Mouse (Mus musculus): ENCODE results near the gene Ctps2. TPM values are rescaled to one million over a fixed set of nuclear protein-coding genes. Genes with fewer than 3 reads are reported as not detected.
"Not testable (repeated sequence)": the region's sequence is repeated elsewhere in the genome, so short reads cannot be mapped to it uniquely, and the experiment has no call there.

Gene Ctps2
- 91.1 and 99.1 TPM in 2 replicates for polyA plus RNA-seq (2015; fragmentation: Nextera tagmentation; extraction: Ambion mirVana)

- no peak for ATAC-seq
- H3K9me3 ChIP-seq (ENCODE audit: control insufficient read depth, low read length): no peaks in the 10 kb centered on the region
- peak within 1 kb of the TSS; percentile 80 for H3K27ac ChIP-seq (ENCODE audit: low read depth, low read length)
- peak within 1 kb of the TSS; percentile 63 for H3K4me3 ChIP-seq (ENCODE audit: low read length)
- H3K36me3 ChIP-seq (ENCODE audit: control insufficient read depth, insufficient read depth, low read length): no peaks in the 10 kb centered on the region
- no peaks in the 10 kb centered on the region for H3K27me3 ChIP-seq (replicated peaks; ENCODE audit: control insufficient read depth, insufficient read depth, low read length)
- 35% methylated on average over 4 of the region's 4 CpGs for WGBS
- no peaks in the 10 kb centered on the region for H3K4me1 ChIP-seq (ENCODE audit: control insufficient read depth, insufficient read depth, low read depth, low read length)
- H3K9ac ChIP-seq (ENCODE audit: low read depth, low read length): peak within 1 kb of the TSS; percentile 75
- peak within 1 kb of the TSS; percentile 70 for H3K4me2 ChIP-seq (ENCODE audit: low read length)
Measured at GRCm38 (mm10) chrX:162900938-162901337, at the start of gene Ctps2. Gene Ctps2, plus strand, starts transcription at chrX:162901238.

GRCm38 (mm10) chrX:162868294-162868965, 32.6 kb upstream of the Ctps2 start:
- H3K4me1 ChIP-seq (ENCODE audit: control insufficient read depth, insufficient read depth, low read depth, low read length): no peaks in the 10 kb centered on the region
- 0 out of 2 replicates have a peak, but pooled peaks cover 3% of the 10 kb centered on the region for H3K36me3 ChIP-seq (ENCODE audit: control insufficient read depth, insufficient read depth, low read length)
- whole genome bisulfite sequencing: 87% methylated on average over 3 of the region's 3 CpGs
- no peak overlapping the region for H3K9ac ChIP-seq (ENCODE audit: low read depth, low read length)
- no peak for ATAC-seq
- H3K4me3 ChIP-seq (ENCODE audit: low read length): no peak overlapping the region
- H3K4me2 ChIP-seq (ENCODE audit: low read length): no peak overlapping the region
- H3K27ac ChIP-seq (ENCODE audit: low read depth, low read length): no peak overlapping the region
- no peaks in the 10 kb centered on the region for H3K27me3 ChIP-seq (replicated peaks; ENCODE audit: control insufficient read depth, insufficient read depth, low read length)
- H3K9me3 ChIP-seq (ENCODE audit: control insufficient read depth, low read length): no peaks in the 10 kb centered on the region

GRCm38 (mm10) chrX:162871734-162872517, 29.1 kb upstream of the Ctps2 start:
- Histone ChIP-seq H3K9ac (ENCODE audit: low read depth, low read length) (no peak overlapping the region), H3K27ac (ENCODE audit: low read depth, low read length) (no peak overlapping the region), H3K4me3 (ENCODE audit: low read length) (no peak overlapping the region), H3K4me2 (ENCODE audit: low read length) (no peak overlapping the region), H3K9me3 (ENCODE audit: control insufficient read depth, low read length) (no peaks in the 10 kb centered on the region), H3K36me3 (ENCODE audit: control insufficient read depth, insufficient read depth, low read length) (0 out of 2 replicates have a peak, but pooled peaks cover 3% of the 10 kb centered on the region), H3K4me1 (ENCODE audit: control insufficient read depth, insufficient read depth, low read depth, low read length) (no peaks in the 10 kb centered on the region), H3K27me3 (replicated peaks; ENCODE audit: control insufficient read depth, insufficient read depth, low read length) (no peaks in the 10 kb centered on the region)
- WGBS: 37% methylated on average over 4 of the region's 4 CpGs
- ATAC-seq: no peak

GRCm38 (mm10) chrX:162873761-162874160, 27.3 kb upstream of the Ctps2 start:
- Histone ChIP-seq H3K4me2 (ENCODE audit: low read length) (no peak overlapping the region), H3K9ac (ENCODE audit: low read depth, low read length) (no peak overlapping the region), H3K27me3 (replicated peaks; ENCODE audit: control insufficient read depth, insufficient read depth, low read length) (no peaks in the 10 kb centered on the region), H3K9me3 (ENCODE audit: control insufficient read depth, low read length) (no peaks in the 10 kb centered on the region), H3K36me3 (ENCODE audit: control insufficient read depth, insufficient read depth, low read length) (0 out of 2 replicates have a peak, but pooled peaks cover 3% of the 10 kb centered on the region), H3K4me3 (ENCODE audit: low read length) (no peak overlapping the region), H3K27ac (ENCODE audit: low read depth, low read length) (no peak overlapping the region), H3K4me1 (ENCODE audit: control insufficient read depth, insufficient read depth, low read depth, low read length) (no peaks in the 10 kb centered on the region)
- WGBS: 98% methylated on average over 2 of the region's 2 CpGs
- ATAC-seq: no peak

GRCm38 (mm10) chrX:162878236-162878635, 22.8 kb upstream of the Ctps2 start:
- H3K27ac ChIP-seq (ENCODE audit: low read depth, low read length): no peak overlapping the region
- peaks cover 2% of the 10 kb centered on the region; the same call in 1 of the 2 replicates for H3K36me3 ChIP-seq (ENCODE audit: control insufficient read depth, insufficient read depth, low read length)
- H3K9ac ChIP-seq (ENCODE audit: low read depth, low read length): no peak overlapping the region
- no peaks in the 10 kb centered on the region for H3K9me3 ChIP-seq (ENCODE audit: control insufficient read depth, low read length)
- H3K27me3 ChIP-seq (replicated peaks; ENCODE audit: control insufficient read depth, insufficient read depth, low read length): no peaks in the 10 kb centered on the region
- no peak overlapping the region for H3K4me3 ChIP-seq (ENCODE audit: low read length)
- no peak overlapping the region for H3K4me2 ChIP-seq (ENCODE audit: low read length)
- no peaks in the 10 kb centered on the region for H3K4me1 ChIP-seq (ENCODE audit: control insufficient read depth, insufficient read depth, low read depth, low read length)
- no peak for ATAC-seq
- WGBS: 94% methylated on average over 3 of the region's 3 CpGs

- Histone ChIP-seq H3K4me3 (ENCODE audit: low read length) (peak within 1 kb of the TSS; percentile 71), H3K4me1 (ENCODE audit: control insufficient read depth, insufficient read depth, low read depth, low read length) (peaks cover 6% of the 10 kb centered on the region), H3K9me3 (ENCODE audit: control insufficient read depth, low read length) (no peaks in the 10 kb centered on the region), H3K27me3 (replicated peaks; ENCODE audit: control insufficient read depth, insufficient read depth, low read length) (no peaks in the 10 kb centered on the region), H3K9ac (ENCODE audit: low read depth, low read length) (peak within 1 kb of the TSS; percentile 78), H3K4me2 (ENCODE audit: low read length) (peak within 1 kb of the TSS; percentile 59), H3K27ac (ENCODE audit: low read depth, low read length) (peak within 1 kb of the TSS; percentile 63), H3K36me3 (ENCODE audit: control insufficient read depth, insufficient read depth, low read length) (no peaks in the 10 kb centered on the region)
- peak; percentile 96 for ATAC-seq
- WGBS: 24% methylated on average over 34 of the region's 47 CpGs
Measured at GRCm38 (mm10) chrX:162887931-162888511, 13.0 kb upstream of the Ctps2 start, which contains the start of gene Syap1. Gene Syap1, minus strand, starts transcription at chrX:162888447.

- H3K4me2 ChIP-seq (ENCODE audit: low read length); H3K4me1 ChIP-seq (ENCODE audit: control insufficient read depth, insufficient read depth, low read depth, low read length); H3K9ac ChIP-seq (ENCODE audit: low read depth, low read length); H3K27me3 ChIP-seq (replicated peaks; ENCODE audit: control insufficient read depth, insufficient read depth, low read length); H3K36me3 ChIP-seq (ENCODE audit: control insufficient read depth, insufficient read depth, low read length); H3K27ac ChIP-seq (ENCODE audit: low read depth, low read length); H3K9me3 ChIP-seq (ENCODE audit: control insufficient read depth, low read length): not testable (repeated sequence)
- 71% methylated on average over 10 of the region's 25 CpGs for WGBS
- ATAC-seq: peak; percentile 55
- H3K4me3 ChIP-seq (ENCODE audit: low read length): peak overlapping the region; percentile 71
Measured at GRCm38 (mm10) chrX:162888575-162889223, 12.3 kb upstream of the Ctps2 start.

- Histone ChIP-seq H3K4me1 (ENCODE audit: control insufficient read depth, insufficient read depth, low read depth, low read length) (no peaks in the 10 kb centered on the region), H3K4me2 (ENCODE audit: low read length) (peak overlapping the region; percentile 70), H3K36me3 (ENCODE audit: control insufficient read depth, insufficient read depth, low read length) (no peaks in the 10 kb centered on the region), H3K9ac (ENCODE audit: low read depth, low read length) (peak overlapping the region; percentile 75), H3K27me3 (replicated peaks; ENCODE audit: control insufficient read depth, insufficient read depth, low read length) (no peaks in the 10 kb centered on the region), H3K9me3 (ENCODE audit: control insufficient read depth, low read length) (no peaks in the 10 kb centered on the region), H3K27ac (ENCODE audit: low read depth, low read length) (peak overlapping the region; percentile 80), H3K4me3 (ENCODE audit: low read length) (peak overlapping the region; percentile 63)
- 14% methylated on average over 11 of the region's 25 CpGs for WGBS
- ATAC-seq: peak; percentile 86
Measured at GRCm38 (mm10) chrX:162901371-162902039, 467 bp downstream of the Ctps2 start.

Data from hindbrain, embryonic 16.5 days (tissue).